Mouse (Mus musculus): ENCODE measurements around the gene Nemp2.

Nemp2 gene

GRCm38 (mm10) chr1:52630248-52630936 lies at the start of gene Nemp2:
Nemp2 (plus strand) TSS chr1:52630703.
- peak; percentile 93 for DNase-seq (ENCODE audit: low read depth, low spot score)

DNA sequence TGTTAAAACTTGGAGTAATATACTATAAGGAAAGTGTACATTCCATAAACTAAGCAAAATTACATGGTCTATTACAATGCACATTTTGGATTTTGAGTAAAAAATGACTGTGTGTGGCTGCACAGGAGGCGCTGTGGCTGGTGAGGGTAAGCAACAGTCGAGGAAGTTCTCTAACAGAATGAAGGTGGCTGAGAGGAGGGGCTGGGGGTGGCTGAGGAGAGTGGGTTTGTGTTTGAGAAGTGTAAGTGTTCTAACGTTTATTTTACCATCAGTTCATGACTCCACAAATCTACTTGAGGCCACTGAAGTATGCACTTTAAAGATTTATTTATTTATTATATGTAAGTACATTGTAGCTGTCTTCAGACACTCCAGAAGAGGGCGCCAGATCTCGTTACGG lies 48.8 kb upstream of the Nemp2 start:
- peak; percentile 29 for DNase-seq (ENCODE audit: low read depth, low spot score)

DNA sequence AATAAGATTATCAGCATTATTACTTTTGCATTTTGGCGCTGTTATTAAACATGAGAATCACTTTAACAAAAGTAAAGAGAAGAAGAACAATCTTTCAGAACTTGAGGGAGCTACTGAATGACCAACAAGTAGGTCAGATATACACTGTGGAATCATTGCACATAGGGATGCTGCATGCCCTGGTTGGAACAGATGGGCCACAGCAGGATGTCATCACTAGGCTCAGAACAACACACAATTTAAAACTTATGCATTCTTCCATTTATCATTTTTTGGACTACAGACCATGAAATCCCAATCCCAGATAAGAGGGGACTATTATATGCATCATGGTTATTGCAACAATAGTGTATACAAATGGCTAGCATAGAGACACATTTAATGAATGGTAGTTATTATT lies 47.6 kb upstream of the Nemp2 start:
- DNase-seq (ENCODE audit: low read depth, low spot score) = no peak

DNA sequence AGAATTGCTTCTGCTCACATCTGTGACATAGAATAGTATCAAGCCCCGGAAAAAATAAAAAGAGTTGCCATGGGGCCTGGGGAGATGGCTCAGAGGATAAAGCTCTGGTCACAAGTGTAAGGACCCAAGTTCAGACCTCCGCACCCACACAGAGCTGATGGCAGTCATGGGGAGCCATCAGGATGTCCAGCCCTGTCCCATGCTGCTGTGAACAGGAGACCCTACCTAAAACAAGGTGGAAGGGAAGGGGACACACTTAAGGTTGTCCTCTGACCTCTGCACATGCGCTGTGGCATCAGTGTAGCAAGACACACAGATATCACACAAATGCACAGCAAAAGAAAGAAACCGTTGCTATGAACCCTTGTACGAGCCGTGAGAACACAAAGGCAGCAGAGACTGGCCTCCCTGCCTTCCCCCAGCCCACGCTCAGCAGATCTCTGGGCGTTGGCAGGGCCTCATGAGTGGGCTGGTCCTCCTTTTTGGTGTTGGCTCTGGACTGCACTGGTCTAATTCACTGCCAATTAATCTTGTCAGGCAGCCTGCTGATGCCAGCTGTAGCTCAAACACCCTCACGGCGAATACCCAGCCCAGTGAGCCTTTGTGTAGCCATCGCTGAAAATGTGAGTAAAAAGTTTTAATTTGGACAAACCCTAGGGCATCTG lies 33.4 kb upstream of the Nemp2 start:
- DNase-seq (ENCODE audit: low read depth, low spot score) = no peak

GRCm38 (mm10) chr1:52597761-52598160 lies 32.7 kb upstream of the Nemp2 start:
- DNase-seq (ENCODE audit: low read depth, low spot score) = peak; percentile 63

GRCm38 (mm10) chr1:52598361-52598760 lies 32.1 kb upstream of the Nemp2 start:
- no peak for DNase-seq (ENCODE audit: low read depth, low spot score)

DNA sequence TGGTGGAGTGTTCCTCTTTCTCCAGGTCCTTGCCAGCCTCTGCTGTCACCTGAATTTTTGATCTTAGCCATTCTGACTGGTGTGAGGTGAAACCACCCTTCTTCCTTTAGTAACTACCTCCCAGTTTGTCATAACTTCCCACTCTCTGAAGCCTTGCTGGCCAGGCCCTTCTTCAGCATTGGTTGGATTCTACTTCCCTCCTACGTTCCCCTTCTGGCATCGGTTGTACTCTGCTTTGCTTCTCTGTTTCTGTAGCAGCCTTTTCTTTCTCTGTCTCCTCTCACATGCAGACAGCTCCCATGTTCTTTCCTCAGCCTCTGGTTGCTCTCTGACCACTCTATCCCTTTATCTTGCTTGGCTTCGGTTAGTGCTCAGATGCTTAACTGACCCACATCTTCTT lies 29.0 kb upstream of the Nemp2 start:
- DNase-seq (ENCODE audit: low read depth, low spot score) = no peak

GRCm38 (mm10) chr1:52607700-52608099 lies 22.8 kb upstream of the Nemp2 start:
- no peak for DNase-seq (ENCODE audit: low read depth, low spot score)

DNA sequence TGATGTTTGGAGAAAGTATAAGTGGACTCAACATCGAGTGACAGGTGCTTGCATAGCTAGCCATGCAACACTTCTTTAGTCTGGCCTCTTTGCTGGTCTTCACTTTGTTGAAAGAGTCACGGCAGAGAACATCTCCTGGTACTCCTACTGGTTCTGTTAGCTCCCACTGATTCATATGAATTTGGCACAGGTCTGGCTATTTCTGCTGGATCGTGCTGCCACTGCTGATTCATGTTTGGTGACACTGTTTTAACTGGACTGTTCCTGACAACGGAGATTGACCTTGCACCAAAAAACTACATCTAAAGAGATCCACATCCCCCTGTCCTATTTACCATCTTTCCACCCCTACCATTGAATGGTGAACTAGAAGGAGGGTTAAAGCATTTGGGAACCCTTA lies 22.0 kb upstream of the Nemp2 start:
- no peak for DNase-seq (ENCODE audit: low read depth, low spot score)

DNA sequence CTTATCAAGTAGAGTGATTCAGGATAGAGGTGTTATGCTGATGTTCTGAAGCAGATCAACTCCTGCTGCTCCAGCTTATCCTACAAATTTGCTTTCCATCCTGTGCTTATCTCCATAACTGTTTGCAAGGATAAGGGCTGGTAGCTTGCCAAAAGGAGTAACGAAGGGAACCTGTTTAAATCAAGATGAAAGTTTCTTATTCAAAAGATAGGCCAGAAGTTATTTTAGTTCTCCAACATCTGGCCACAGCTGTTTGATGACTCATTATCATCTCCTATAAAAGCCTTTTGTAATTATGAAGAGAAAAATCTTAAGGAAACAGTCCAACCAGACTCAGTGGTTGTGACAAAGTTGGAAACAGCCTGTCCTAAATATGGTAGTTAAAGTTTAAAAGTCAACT lies 12.3 kb upstream of the Nemp2 start:
- no peak for DNase-seq (ENCODE audit: low read depth, low spot score)

DNA sequence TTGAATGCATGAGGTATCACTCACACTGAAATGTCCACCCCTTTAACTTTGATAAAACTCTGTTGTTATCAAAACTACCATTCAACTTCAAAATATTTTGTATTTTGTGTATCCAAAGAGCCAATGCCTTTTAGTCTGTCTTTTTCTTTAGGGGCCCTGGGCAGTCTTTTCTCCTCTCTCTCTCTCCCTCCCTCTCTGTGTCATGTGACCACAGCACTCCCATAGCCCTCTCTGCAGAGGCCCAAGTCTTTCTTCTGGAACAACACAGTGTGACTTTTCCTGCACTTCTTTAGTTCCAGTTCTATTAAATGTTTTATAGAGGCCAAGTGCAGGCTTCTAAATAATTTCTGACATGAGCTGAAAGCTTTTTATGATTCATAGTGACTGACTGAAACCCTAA lies 10.1 kb upstream of the Nemp2 start:
- no peak for DNase-seq (ENCODE audit: low read depth, low spot score)

DNA sequence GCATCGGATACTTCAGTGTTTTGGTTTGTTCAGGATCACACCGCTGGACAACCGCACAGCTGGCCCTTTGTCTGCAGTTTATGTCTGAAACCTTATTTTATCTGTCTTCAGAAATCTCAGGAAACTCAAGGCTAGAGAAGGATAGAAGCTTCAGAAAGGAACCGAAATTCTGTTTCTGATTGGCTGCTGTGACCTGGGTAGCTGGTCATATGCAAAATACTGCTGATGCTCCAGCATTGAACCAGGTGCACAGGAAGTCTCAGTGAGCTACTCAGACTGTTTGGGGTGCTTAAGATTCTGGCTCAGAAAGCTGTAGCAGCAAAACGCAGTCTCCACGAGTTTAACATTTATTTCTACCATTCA lies 415 bp downstream of the Nemp2 start:
- DNase-seq (ENCODE audit: low read depth, low spot score) = peak; percentile 91

DNA sequence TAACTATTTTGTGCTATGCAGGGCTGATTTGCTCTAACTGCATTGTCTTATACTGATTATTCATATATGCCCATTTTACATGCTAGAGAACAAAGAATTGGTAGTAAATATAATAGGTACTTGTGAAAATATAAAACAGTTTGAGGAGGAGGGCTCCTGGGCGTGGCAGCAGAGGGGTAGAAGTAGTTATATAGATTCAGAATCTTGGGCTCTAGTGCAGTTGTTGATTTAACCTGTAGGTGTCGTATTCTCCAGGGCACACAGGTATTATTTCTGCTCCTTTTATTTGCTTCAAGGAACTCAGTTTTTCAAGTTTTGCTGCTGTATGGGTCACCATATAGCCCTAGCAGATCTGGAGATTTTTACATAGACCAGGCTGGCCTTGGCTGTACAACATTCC lies 1.1 kb downstream of the Nemp2 start:
- peak; percentile 74 for DNase-seq (ENCODE audit: low read depth, low spot score)

DNA sequence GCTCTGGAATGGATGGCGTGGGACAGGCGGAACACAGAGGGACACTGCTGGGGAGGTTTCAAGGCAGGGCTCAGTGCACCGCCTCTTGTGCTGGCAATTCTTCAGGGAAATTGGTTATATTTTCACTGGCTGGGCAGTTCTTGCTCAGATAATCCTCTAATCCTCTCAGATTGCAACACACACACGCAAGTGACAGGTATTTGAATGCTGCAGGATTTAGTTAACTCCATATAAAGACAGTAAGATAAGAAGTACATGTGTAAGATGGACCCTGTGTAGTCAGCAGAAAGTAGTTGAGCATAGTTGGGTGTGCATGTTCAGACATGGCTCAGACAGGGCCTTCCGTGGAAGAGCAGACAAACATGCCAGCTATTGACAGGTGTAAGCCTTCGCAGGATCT lies 3.7 kb downstream of the Nemp2 start:
- DNase-seq (ENCODE audit: low read depth, low spot score) = no peak

GRCm38 (mm10) chr1:52635932-52636331 lies 5.4 kb downstream of the Nemp2 start:
- no peak for DNase-seq (ENCODE audit: low read depth, low spot score)

GRCm38 (mm10) chr1:52638101-52638500 lies 7.6 kb downstream of the Nemp2 start:
- DNase-seq (ENCODE audit: low read depth, low spot score) = no peak

- DNase-seq (ENCODE audit: low read depth, low spot score) = no peak
These were observed 8.6 kb downstream of the Nemp2 start for GRCm38 (mm10) chr1:52639090-52639489.

GRCm38 (mm10) chr1:52640266-52640665 lies 9.8 kb downstream of the Nemp2 start:
- DNase-seq (ENCODE audit: low read depth, low spot score) = no peak

DNA sequence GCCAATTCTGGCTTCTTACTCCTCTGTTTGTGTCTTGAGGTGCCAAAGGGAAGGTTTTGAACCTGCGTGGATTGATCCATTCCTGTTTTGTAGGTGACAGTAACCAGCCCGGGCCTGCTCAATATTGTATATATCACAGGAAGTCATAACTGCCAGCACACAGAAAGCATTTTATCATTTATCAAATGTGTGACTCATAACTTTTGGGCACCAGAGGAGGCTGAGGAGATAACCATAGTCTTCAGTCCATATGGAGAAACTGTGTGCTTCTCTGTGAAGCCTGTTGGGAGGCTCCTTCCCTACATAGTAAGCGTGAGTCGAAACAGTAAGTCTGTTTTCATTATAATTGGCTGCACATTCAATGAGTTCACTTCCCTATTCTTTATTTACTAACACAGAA lies 10.2 kb downstream of the Nemp2 start:
- no peak for DNase-seq (ENCODE audit: low read depth, low spot score)

DNA sequence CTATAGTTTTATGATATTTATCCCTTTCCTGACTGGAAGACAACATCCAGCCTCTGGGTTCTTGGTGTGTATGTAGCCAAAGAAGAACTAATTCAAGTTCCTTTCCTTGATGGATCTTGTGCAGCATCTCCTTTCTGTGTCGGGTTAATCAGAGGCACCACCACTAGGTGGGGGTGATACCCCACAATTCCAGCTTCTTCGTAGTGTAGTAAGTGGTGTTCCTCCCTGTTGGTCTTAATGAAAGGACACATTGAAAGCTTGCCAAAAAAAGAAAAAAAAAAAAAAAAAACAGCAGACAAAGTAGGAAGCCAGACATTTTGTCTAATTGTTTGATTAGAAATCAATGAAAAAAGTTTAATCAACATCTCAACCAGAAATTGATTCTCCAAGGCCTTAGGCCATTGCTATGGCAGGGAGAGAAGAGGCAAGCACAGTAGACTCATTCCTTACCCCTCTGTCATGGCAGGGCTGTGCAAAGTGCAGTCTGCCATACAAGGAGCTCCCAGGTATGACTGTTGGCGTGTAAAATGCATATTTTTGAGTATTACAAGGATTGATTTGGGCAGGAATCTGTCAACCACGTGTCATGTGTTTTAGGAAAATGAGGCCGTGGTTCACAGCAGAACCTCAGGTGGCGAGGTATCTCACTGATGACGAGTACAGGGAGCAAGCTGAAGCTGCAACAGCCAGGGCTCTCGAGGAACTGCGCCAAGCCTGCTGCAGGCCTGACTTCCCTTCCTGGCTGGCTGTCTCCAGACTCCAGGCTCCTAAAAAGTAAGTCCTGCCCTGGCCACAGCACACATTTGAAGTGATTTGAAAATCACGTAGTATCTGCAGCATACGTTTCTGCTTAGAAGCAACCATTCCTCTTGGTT lies 17.9 kb downstream of the Nemp2 start:
- peak; percentile 63 for DNase-seq (ENCODE audit: low read depth, low spot score)

- DNase-seq (ENCODE audit: low read depth, low spot score) = no peak
These were observed 19.6 kb downstream of the Nemp2 start for GRCm38 (mm10) chr1:52650066-52650465.

DNA sequence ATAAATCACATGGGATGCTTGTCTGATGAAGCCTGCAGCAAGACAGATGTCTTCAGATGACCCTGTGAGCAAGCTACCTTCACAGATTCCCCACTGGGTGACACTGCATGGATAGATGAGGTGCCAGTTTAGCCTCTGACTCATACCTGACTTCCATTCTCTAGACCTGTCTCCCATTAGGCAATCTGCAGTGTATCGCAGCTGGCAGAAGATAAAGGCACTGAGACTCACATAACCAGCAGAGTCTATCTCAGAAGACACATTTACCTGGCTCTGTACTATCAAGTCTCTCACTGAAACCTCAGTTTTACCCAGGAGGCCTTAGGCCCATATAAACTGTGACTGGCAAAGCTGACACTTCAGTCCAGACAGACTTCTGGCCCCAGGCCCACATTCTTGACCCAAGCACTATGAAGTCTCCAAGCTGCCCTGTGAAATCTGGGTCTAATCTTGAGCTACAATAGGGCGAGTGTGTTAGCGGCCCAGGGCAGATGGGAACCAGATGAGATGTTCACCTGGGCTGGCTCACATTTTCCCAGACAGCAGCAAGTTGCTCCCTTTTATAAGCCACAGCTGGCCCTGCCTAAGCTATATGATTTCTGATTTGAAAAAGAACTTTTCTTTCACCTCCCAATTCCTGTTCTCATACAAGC lies 22.2 kb downstream of the Nemp2 start:
- DNase-seq (ENCODE audit: low read depth, low spot score) = no peak
